Mouse (Mus musculus) spleen, adult 2 months (tissue): ENCODE measurements around the gene Rspry1. TPM values are rescaled to one million over a fixed set of nuclear protein-coding genes. Genes with fewer than 3 reads are reported as not detected.
A peak's percentile ranks its signal among the peaks of the same experiment; 100 is the strongest.

Experiments
- DNase-seq, 2 experiments: peaks; one replicate each; pipeline versions ENCODE4 v3.0.0 to v3.0.0-alpha.2; 2012 to 2021; ENCODE audit warnings: low spot score in 2 of 2, low read depth in 1 of 2
- H3K27ac ChIP-seq: fragments of 200-500 bp; 2 replicates; pipeline ENCODE4 v1.5.1; 2012; ENCODE audit warnings: low read length, inconsistent platforms; ENCODE audit not compliant: insufficient read depth
- H3K27me3 ChIP-seq: fragments of 200-500 bp; 2 replicates; pipeline ENCODE4 v1.6.1; 2012; ENCODE audit warnings: mild to moderate bottlenecking, moderate library complexity, low read length, inconsistent platforms; ENCODE audit not compliant: control insufficient read depth, insufficient read depth
- H3K36me3 ChIP-seq: fragments of 200-500 bp; 2 replicates; pipeline ENCODE4 v1.6.1; 2012; ENCODE audit warnings: mild to moderate bottlenecking, low read length, inconsistent platforms; ENCODE audit not compliant: control insufficient read depth, insufficient read depth
- H3K4me1 ChIP-seq: fragments of 200-500 bp; 2 replicates; pipeline ENCODE4 v1.6.1; 2011; ENCODE audit warnings: inconsistent platforms; ENCODE audit not compliant: control insufficient read depth, insufficient read depth, insufficient read length
- H3K4me3 ChIP-seq: fragments of 200-500 bp; 2 replicates; pipeline ENCODE4 v1.5.1; 2011; ENCODE audit warnings: mild to moderate bottlenecking, inconsistent platforms; ENCODE audit not compliant: insufficient read depth, insufficient read length; ENCODE audit errors: extremely low read depth
- CTCF ChIP-seq: fragments of 200-500 bp; IDR thresholded peaks from 2 replicates; pipeline ENCODE4 v1.5.1; 2011; ENCODE audit warnings: mild to moderate bottlenecking, inconsistent platforms; ENCODE audit not compliant: insufficient read depth, insufficient read length, insufficient replicate concordance; ENCODE audit errors: extremely low read depth
- POLR2A ChIP-seq: fragments of 200-500 bp; IDR thresholded peaks from 2 replicates; pipeline ENCODE4 v1.6.1; 2011; ENCODE audit warnings: low read depth, low read length, inconsistent platforms
- WGBS: fragments of 180-500 bp; shearing (Covaris S2); methylation state at CpG from one replicate; pipeline ENCODE4 v1.1.7; 2018; 5-methylcytosine and 5-hydroxymethylcytosine counted together
- polyA plus RNA-seq: library from polyadenylated mRNA; depleted of rRNA; stranded (reverse); fragments of >200 nt; gene quantifications from 2 replicates; pipeline ENCODE4 v1.2.3, GENCODE M21; 2012

Gene Rspry1
- polyA plus RNA-seq, 1 experiment, result 5.1 TPM

DNA sequence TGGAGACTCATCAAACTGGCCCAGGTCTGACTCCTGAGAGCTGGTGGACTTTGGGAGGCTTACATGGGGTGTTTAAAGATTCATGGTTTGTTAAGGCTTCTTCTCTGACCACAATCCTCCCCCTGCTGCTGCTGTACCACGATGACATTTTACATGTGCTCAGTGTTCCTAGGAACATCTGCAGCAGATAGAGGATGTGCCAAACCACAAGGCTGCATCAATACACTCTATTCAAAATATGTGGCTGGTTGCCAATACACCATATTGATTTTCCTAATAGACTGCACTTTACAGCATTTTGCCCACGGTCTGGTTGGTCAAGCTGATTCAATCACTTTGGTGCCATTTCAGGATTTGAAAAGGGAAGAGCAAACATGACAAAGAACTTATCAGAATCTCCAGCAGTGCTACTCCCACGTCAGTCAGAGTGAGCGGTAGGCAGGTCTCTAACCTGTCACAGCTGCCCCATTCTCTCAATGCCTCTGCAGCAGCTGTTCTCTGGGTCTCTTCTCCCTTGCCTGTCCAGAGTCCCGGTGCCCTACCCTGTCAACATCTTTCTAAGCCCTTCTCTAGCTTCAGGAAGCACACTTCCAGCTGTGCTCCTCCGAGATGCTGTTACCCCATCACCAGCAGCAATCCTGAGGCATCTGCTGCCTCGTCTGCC lies 19.8 kb upstream of the Rspry1 start:
- Histone ChIP-seq H3K27ac (no peak overlapping the region), H3K36me3 (peaks cover 30% of the 10 kb centered on the region), H3K4me1 (peaks cover 2% of the 10 kb centered on the region; the same call in 1 of the 2 replicates), H3K4me3 (no peak overlapping the region), H3K27me3 (no peaks in the 10 kb centered on the region)
- 66% methylated on average over 7 of the region's 7 CpGs for WGBS
- TF ChIP-seq CTCF (no peak), POLR2A (no peak)
- DNase-seq, result no peak

- Histone ChIP-seq H3K27ac (no peak overlapping the region), H3K4me3 (no peak overlapping the region), H3K36me3 (peaks cover 35% of the 10 kb centered on the region), H3K4me1 (peaks cover 2% of the 10 kb centered on the region; the same call in 1 of the 2 replicates), H3K27me3 (no peaks in the 10 kb centered on the region)
- WGBS, result 93% methylated on average over 6 of the region's 6 CpGs
- TF ChIP-seq CTCF (no peak), POLR2A (no peak)
- no peak for DNase-seq
These were observed 19.2 kb upstream of the Rspry1 start for GRCm38 (mm10) chr8:94582569-94582968.

DNA sequence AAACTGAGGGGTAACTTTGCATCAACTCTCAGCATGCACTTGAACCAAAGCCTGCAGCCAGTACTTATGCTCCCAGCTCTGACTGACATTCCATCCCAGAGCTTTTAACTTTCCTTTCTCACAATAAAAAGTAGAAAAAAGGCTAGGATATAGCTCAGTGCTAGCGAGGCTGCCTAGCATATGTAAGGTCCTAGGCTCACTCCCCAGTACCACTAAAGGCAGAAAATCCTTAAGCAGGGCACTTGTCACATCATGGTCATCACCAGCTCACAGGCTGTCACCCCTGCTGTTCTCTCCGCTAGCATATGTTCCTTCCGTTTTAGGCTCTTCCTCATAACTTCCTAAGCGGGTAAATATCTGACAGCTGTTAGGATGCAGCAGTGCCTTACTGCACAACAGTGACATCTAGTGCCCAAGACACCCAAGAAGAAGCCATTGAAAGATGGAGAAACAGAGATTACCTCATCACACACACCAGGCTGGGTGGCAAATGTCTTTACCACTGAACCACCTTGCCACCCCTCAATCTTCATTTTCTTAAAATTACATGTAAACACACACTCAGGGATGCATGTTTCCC lies 17.4 kb upstream of the Rspry1 start:
- no peaks in the 10 kb centered on the region for H3K27me3 ChIP-seq
- 36% methylated on average over 4 of the region's 4 CpGs for WGBS
- peak; percentile 7 to 11 for DNase-seq
- H3K27ac ChIP-seq, result no peak overlapping the region
- H3K4me3 ChIP-seq, result no peak overlapping the region
- TF ChIP-seq CTCF (peak; percentile 34; the same call in 1 of the 2 replicates), POLR2A (no peak)
- H3K36me3 ChIP-seq, result peaks cover 36% of the 10 kb centered on the region
- H3K4me1 ChIP-seq, result peaks cover 2% of the 10 kb centered on the region; the same call in 1 of the 2 replicates

DNA sequence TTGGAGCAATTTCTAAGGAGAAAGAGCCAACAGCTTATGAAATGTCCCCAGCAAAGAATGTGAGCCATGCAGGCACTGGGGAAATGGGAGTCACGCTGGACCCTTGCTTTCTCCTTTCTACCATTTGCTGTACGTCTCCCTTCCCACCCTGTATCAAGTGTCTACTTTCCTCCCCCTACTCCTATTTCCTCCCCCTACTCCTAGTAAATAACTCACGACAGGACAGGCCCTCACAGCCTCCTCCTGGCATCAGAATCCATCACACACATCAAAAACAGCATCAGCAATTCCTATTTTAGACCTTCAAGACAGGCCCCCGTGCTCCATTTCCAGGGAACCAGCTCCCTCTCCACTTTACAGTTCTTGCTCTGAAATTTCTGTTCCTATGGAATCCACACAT lies 10.0 kb upstream of the Rspry1 start:
- Histone ChIP-seq H3K27ac (no peak overlapping the region), H3K4me3 (no peak overlapping the region), H3K4me1 (no peaks in the 10 kb centered on the region), H3K36me3 (peaks cover 19% of the 10 kb centered on the region), H3K27me3 (no peaks in the 10 kb centered on the region)
- DNase-seq, result no peak
- whole genome bisulfite sequencing, result 83% methylated on average over 4 of the region's 4 CpGs
- no peak for TF ChIP-seq POLR2A
- no peak for TF ChIP-seq CTCF

GRCm38 (mm10) chr8:94594211-94594610 lies 7.5 kb upstream of the Rspry1 start:
- TF ChIP-seq POLR2A (no peak), CTCF (no peak)
- peaks cover 2% of the 10 kb centered on the region for H3K36me3 ChIP-seq
- no peak for DNase-seq
- 70% methylated on average over 1 of the region's 1 CpGs for WGBS
- H3K27me3 ChIP-seq, result no peaks in the 10 kb centered on the region
- H3K4me1 ChIP-seq, result no peaks in the 10 kb centered on the region
- H3K4me3 ChIP-seq, result no peak overlapping the region
- H3K27ac ChIP-seq, result no peak overlapping the region

GRCm38 (mm10) chr8:94600478-94600877 lies 1.3 kb upstream of the Rspry1 start:
- 13% methylated on average over 5 of the region's 5 CpGs for WGBS
- no peaks in the 10 kb centered on the region for H3K36me3 ChIP-seq
- H3K27me3 ChIP-seq, result no peaks in the 10 kb centered on the region
- H3K27ac ChIP-seq, result no peak overlapping the region
- no peak for DNase-seq
- TF ChIP-seq POLR2A (no peak), CTCF (no peak)
- H3K4me1 ChIP-seq, result no peaks in the 10 kb centered on the region; the same call in 1 of the 2 replicates
- peak overlapping the region; percentile 85; the same call in 1 of the 2 replicates for H3K4me3 ChIP-seq

- Histone ChIP-seq H3K4me3 (peak overlapping the region; percentile 85), H3K4me1 (no peaks in the 10 kb centered on the region; the same call in 1 of the 2 replicates), H3K27me3 (no peaks in the 10 kb centered on the region), H3K27ac (peak overlapping the region; percentile 83), H3K36me3 (no peaks in the 10 kb centered on the region)
- DNase-seq, result peak in 1 of 2 experiments; percentile 17
- TF ChIP-seq POLR2A (no peak), CTCF (no peak)
- WGBS, result under 1% methylated on average over 51 of the region's 51 CpGs
These were observed 617 bp upstream of the Rspry1 start for GRCm38 (mm10) chr8:94601034-94601606.
